Mouse (Mus musculus): ENCODE measurements around the gene Pgs1. TPM values are rescaled to one million over a fixed set of nuclear protein-coding genes. Genes with fewer than 3 reads are reported as not detected.

Gene Pgs1
- polyA plus RNA-seq, 1 experiment from 2014 or later, result 37.5 TPM

- no peak overlapping the region for H3K9ac ChIP-seq (ENCODE audit: low read depth, low read length)
- ATAC-seq (ENCODE audit: low FRiP score, low TSS enrichment), result no peak
- H3K9me3 ChIP-seq (ENCODE audit: control insufficient read depth, low read length), result no peaks in the 10 kb centered on the region
- H3K4me1 ChIP-seq (ENCODE audit: control insufficient read depth, insufficient read depth, low read length), result peaks cover 50% of the 10 kb centered on the region
- peaks cover 7% of the 10 kb centered on the region for H3K36me3 ChIP-seq (ENCODE audit: control insufficient read depth, insufficient read depth, low read length)
- H3K27me3 ChIP-seq (ENCODE audit: control insufficient read depth, insufficient read depth, low read length), result peaks cover 7% of the 10 kb centered on the region; the same call in 1 of the 2 replicates
- 56% methylated on average over 2 of the region's 2 CpGs for WGBS
- H3K4me2 ChIP-seq (replicated peaks; ENCODE audit: low read depth, low read length), result no peak overlapping the region
- no peak overlapping the region for H3K27ac ChIP-seq (ENCODE audit: low read depth, low read length)
- no peak overlapping the region for H3K4me3 ChIP-seq (ENCODE audit: low read length)
These were observed 14.3 kb upstream of the Pgs1 start for GRCm38 (mm10) chr11:117971646-117972242.

- Histone ChIP-seq H3K9ac (ENCODE audit: low read depth, low read length) (no peak overlapping the region), H3K4me1 (ENCODE audit: control insufficient read depth, insufficient read depth, low read length) (peaks cover 38% of the 10 kb centered on the region), H3K27me3 (ENCODE audit: control insufficient read depth, insufficient read depth, low read length) (0 out of 2 replicates have a peak, but pooled peaks cover 4% of the 10 kb centered on the region), H3K27ac (ENCODE audit: low read depth, low read length) (no peak overlapping the region), H3K9me3 (ENCODE audit: control insufficient read depth, low read length) (no peaks in the 10 kb centered on the region), H3K36me3 (ENCODE audit: control insufficient read depth, insufficient read depth, low read length) (no peaks in the 10 kb centered on the region), H3K4me3 (ENCODE audit: low read length) (no peak overlapping the region), H3K4me2 (replicated peaks; ENCODE audit: low read depth, low read length) (no peak overlapping the region)
- WGBS, result 76% methylated on average over 11 of the region's 11 CpGs
- ATAC-seq (ENCODE audit: low FRiP score, low TSS enrichment), result no peak
These were observed 13.2 kb upstream of the Pgs1 start for GRCm38 (mm10) chr11:117972656-117973558.

- Histone ChIP-seq H3K4me1 (ENCODE audit: control insufficient read depth, insufficient read depth, low read length) (peaks cover 35% of the 10 kb centered on the region), H3K4me3 (ENCODE audit: low read length) (no peak overlapping the region), H3K4me2 (replicated peaks; ENCODE audit: low read depth, low read length) (no peak overlapping the region), H3K36me3 (ENCODE audit: control insufficient read depth, insufficient read depth, low read length) (no peaks in the 10 kb centered on the region), H3K9me3 (ENCODE audit: control insufficient read depth, low read length) (no peaks in the 10 kb centered on the region), H3K27me3 (ENCODE audit: control insufficient read depth, insufficient read depth, low read length) (no peaks in the 10 kb centered on the region), H3K27ac (ENCODE audit: low read depth, low read length) (no peak overlapping the region), H3K9ac (ENCODE audit: low read depth, low read length) (no peak overlapping the region)
- WGBS, result 34% methylated on average over 5 of the region's 5 CpGs
- ATAC-seq (ENCODE audit: low FRiP score, low TSS enrichment), result no peak
These were observed 12.5 kb upstream of the Pgs1 start for GRCm38 (mm10) chr11:117973569-117973968.

GRCm38 (mm10) chr11:117974327-117975125 lies 11.6 kb upstream of the Pgs1 start:
- Histone ChIP-seq H3K27ac (ENCODE audit: low read depth, low read length) (peak overlapping the region; percentile 89; the same call in 1 of the 2 replicates), H3K36me3 (ENCODE audit: control insufficient read depth, insufficient read depth, low read length) (no peaks in the 10 kb centered on the region), H3K9me3 (ENCODE audit: control insufficient read depth, low read length) (no peaks in the 10 kb centered on the region), H3K27me3 (ENCODE audit: control insufficient read depth, insufficient read depth, low read length) (no peaks in the 10 kb centered on the region), H3K4me1 (ENCODE audit: control insufficient read depth, insufficient read depth, low read length) (peaks cover 34% of the 10 kb centered on the region), H3K4me2 (replicated peaks; ENCODE audit: low read depth, low read length) (no peak overlapping the region), H3K9ac (ENCODE audit: low read depth, low read length) (no peak overlapping the region), H3K4me3 (ENCODE audit: low read length) (no peak overlapping the region)
- no peak for ATAC-seq (ENCODE audit: low FRiP score, low TSS enrichment)
- WGBS, result 43% methylated on average over 14 of the region's 14 CpGs

- Histone ChIP-seq H3K36me3 (ENCODE audit: control insufficient read depth, insufficient read depth, low read length) (no peaks in the 10 kb centered on the region), H3K9ac (ENCODE audit: low read depth, low read length) (no peak overlapping the region; the same call in 1 of the 2 replicates), H3K9me3 (ENCODE audit: control insufficient read depth, low read length) (no peaks in the 10 kb centered on the region), H3K27me3 (ENCODE audit: control insufficient read depth, insufficient read depth, low read length) (no peaks in the 10 kb centered on the region), H3K4me1 (ENCODE audit: control insufficient read depth, insufficient read depth, low read length) (peaks cover 32% of the 10 kb centered on the region), H3K27ac (ENCODE audit: low read depth, low read length) (peak overlapping the region; percentile 89), H3K4me2 (replicated peaks; ENCODE audit: low read depth, low read length) (no peak overlapping the region), H3K4me3 (ENCODE audit: low read length) (no peak overlapping the region)
- peak; percentile 45 for ATAC-seq (ENCODE audit: low FRiP score, low TSS enrichment)
- 3% methylated on average over 18 of the region's 18 CpGs for WGBS
These were observed 10.7 kb upstream of the Pgs1 start for GRCm38 (mm10) chr11:117975211-117975967.

GRCm38 (mm10) chr11:117976081-117976582 lies 10.0 kb upstream of the Pgs1 start:
- Histone ChIP-seq H3K36me3 (ENCODE audit: control insufficient read depth, insufficient read depth, low read length) (no peaks in the 10 kb centered on the region), H3K4me3 (ENCODE audit: low read length) (no peak overlapping the region), H3K27me3 (ENCODE audit: control insufficient read depth, insufficient read depth, low read length) (no peaks in the 10 kb centered on the region), H3K27ac (ENCODE audit: low read depth, low read length) (peak overlapping the region; percentile 89), H3K9me3 (ENCODE audit: control insufficient read depth, low read length) (no peaks in the 10 kb centered on the region), H3K4me1 (ENCODE audit: control insufficient read depth, insufficient read depth, low read length) (peaks cover 32% of the 10 kb centered on the region), H3K9ac (ENCODE audit: low read depth, low read length) (no peak overlapping the region), H3K4me2 (replicated peaks; ENCODE audit: low read depth, low read length) (no peak overlapping the region)
- peak; percentile 69 for ATAC-seq (ENCODE audit: low FRiP score, low TSS enrichment)
- WGBS, result 3% methylated on average over 8 of the region's 8 CpGs

GRCm38 (mm10) chr11:117977694-117978360 lies 8.3 kb upstream of the Pgs1 start:
- H3K4me1 ChIP-seq (ENCODE audit: control insufficient read depth, insufficient read depth, low read length), result peaks cover 32% of the 10 kb centered on the region
- no peak overlapping the region for H3K27ac ChIP-seq (ENCODE audit: low read depth, low read length)
- no peak overlapping the region for H3K4me3 ChIP-seq (ENCODE audit: low read length)
- no peak overlapping the region for H3K4me2 ChIP-seq (replicated peaks; ENCODE audit: low read depth, low read length)
- WGBS, result 71% methylated on average over 4 of the region's 5 CpGs
- H3K9ac ChIP-seq (ENCODE audit: low read depth, low read length), result no peak overlapping the region
- no peaks in the 10 kb centered on the region for H3K36me3 ChIP-seq (ENCODE audit: control insufficient read depth, insufficient read depth, low read length)
- no peak for ATAC-seq (ENCODE audit: low FRiP score, low TSS enrichment)
- no peaks in the 10 kb centered on the region for H3K9me3 ChIP-seq (ENCODE audit: control insufficient read depth, low read length)
- H3K27me3 ChIP-seq (ENCODE audit: control insufficient read depth, insufficient read depth, low read length), result no peaks in the 10 kb centered on the region

DNA sequence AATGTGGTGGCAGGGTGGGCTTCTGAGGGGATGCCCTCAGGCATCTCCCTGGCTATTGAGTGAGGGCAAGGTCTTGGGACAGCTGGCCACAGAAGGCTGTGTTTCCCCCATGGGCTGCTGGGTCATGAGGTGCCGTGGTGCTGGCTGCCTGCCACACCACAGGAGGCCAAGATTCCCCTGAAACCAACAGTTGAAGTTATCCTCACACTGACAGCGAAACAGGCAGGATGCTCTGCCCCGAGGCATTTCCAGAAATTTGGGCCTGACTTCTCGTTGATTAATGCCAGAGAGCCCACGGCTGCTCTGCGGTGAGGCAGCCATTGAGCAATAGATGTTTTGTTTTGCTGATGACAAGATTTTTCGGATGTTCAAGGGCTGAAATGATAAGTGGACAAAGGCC lies 6.7 kb upstream of the Pgs1 start:
- no peaks in the 10 kb centered on the region for H3K9me3 ChIP-seq (ENCODE audit: control insufficient read depth, low read length)
- H3K4me2 ChIP-seq (replicated peaks; ENCODE audit: low read depth, low read length), result no peak overlapping the region
- no peak for ATAC-seq (ENCODE audit: low FRiP score, low TSS enrichment)
- no peak overlapping the region for H3K27ac ChIP-seq (ENCODE audit: low read depth, low read length)
- H3K4me3 ChIP-seq (ENCODE audit: low read length), result no peak overlapping the region
- H3K27me3 ChIP-seq (ENCODE audit: control insufficient read depth, insufficient read depth, low read length), result no peaks in the 10 kb centered on the region
- H3K4me1 ChIP-seq (ENCODE audit: control insufficient read depth, insufficient read depth, low read length), result peaks cover 24% of the 10 kb centered on the region
- WGBS, result 83% methylated on average over 7 of the region's 7 CpGs
- no peak overlapping the region for H3K9ac ChIP-seq (ENCODE audit: low read depth, low read length)
- H3K36me3 ChIP-seq (ENCODE audit: control insufficient read depth, insufficient read depth, low read length), result no peaks in the 10 kb centered on the region

All from kidney, embryonic 14.5 days (tissue).